Mouse (Mus musculus): Measurements from ENCODE around the gene Rarb. TPM values are rescaled to one million over a fixed set of nuclear protein-coding genes. Genes with fewer than 3 reads are reported as not detected.

Rarb gene
- polyA plus RNA-seq, 1 experiment, result 19.8 TPM

DNA sequence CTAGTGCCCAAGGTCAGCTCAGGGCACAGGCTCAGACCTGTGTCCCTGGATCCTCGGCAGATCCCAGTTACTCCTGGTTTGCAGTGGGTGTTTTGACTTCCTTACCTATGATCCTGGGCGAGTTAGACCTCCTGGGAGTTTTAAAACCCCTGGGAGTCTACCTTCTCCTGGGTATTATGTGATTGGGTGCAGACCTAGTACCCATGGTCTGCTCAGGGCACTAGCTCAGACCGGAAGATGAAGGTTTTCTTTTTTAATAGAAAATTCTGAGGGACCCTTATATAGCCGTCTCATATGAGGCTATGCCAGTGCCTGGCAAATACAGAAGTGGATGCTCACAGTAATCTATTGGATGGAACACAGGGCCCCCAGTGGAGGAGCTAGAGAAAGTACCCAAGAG lies 413.8 kb downstream of the Rarb start:
- no peak for DNase-seq (ENCODE audit: low read depth)

GRCm38 (mm10) chr14:16384783-16385182 lies 434.2 kb downstream of the Rarb start:
- peak; percentile 3 for DNase-seq (ENCODE audit: low read depth)
- TF ChIP-seq POLR2A (IDR thresholded peaks at IDR 0.05; ENCODE audit: borderline replicate concordance, extremely low read depth, insufficient read depth, insufficient read length, poor library complexity, severe bottlenecking) (no peak), CTCF (IDR thresholded peaks at IDR 0.05; ENCODE audit: borderline replicate concordance, extremely low read depth, insufficient read depth, insufficient read length) (no peak)

More for the DNA sequence above, 413.8 kb downstream of the Rarb start:
- no peak for TF ChIP-seq CTCF (IDR thresholded peaks at IDR 0.05; ENCODE audit: borderline replicate concordance, extremely low read depth, insufficient read depth, insufficient read length)
- no peak for TF ChIP-seq POLR2A (IDR thresholded peaks at IDR 0.05; ENCODE audit: borderline replicate concordance, extremely low read depth, insufficient read depth, insufficient read length, poor library complexity, severe bottlenecking)

Measured in brain, embryonic 14.5 days (tissue).